Mouse (Mus musculus): ENCODE measurements around the gene Ntrk3. TPM values are rescaled to one million over a fixed set of nuclear protein-coding genes. Genes with fewer than 3 reads are reported as not detected.

The Ntrk3 gene
- polyA plus RNA-seq, 1 experiment from 2014 or later = 12.3 TPM

- H3K36me3 ChIP-seq (ENCODE audit: control insufficient read depth, insufficient read depth, low read length) = no peaks in the 10 kb centered on the region
- no peak overlapping the region for H3K4me2 ChIP-seq (ENCODE audit: low read depth)
- no peak for ATAC-seq (ENCODE audit: insufficient read depth, low FRiP score, low TSS enrichment)
- H3K9me3 ChIP-seq (ENCODE audit: control insufficient read depth, low read length) = no peaks in the 10 kb centered on the region
- H3K27me3 ChIP-seq (ENCODE audit: control insufficient read depth, insufficient read depth, low read length) = no peaks in the 10 kb centered on the region
- H3K4me3 ChIP-seq (ENCODE audit: low read depth, low read length) = no peak overlapping the region
- WGBS = 72% methylated on average over 6 of the region's 6 CpGs
- no peak for DNase-seq (ENCODE audit: low spot score)
- H3K9ac ChIP-seq (ENCODE audit: low read length) = no peak overlapping the region
- H3K27ac ChIP-seq (ENCODE audit: low read depth, low read length) = no peak overlapping the region
- no peaks in the 10 kb centered on the region for H3K4me1 ChIP-seq (ENCODE audit: control insufficient read depth, insufficient read depth, low read length)
These were observed 35.1 kb downstream of the Ntrk3 start for GRCm38 (mm10) chr7:78702676-78703075.

- Histone ChIP-seq H3K9me3 (ENCODE audit: control insufficient read depth, low read length) (no peaks in the 10 kb centered on the region), H3K9ac (ENCODE audit: low read length) (no peak overlapping the region), H3K27me3 (ENCODE audit: control insufficient read depth, insufficient read depth, low read length) (no peaks in the 10 kb centered on the region), H3K4me3 (ENCODE audit: low read depth, low read length) (no peak overlapping the region), H3K4me2 (ENCODE audit: low read depth) (no peak overlapping the region), H3K36me3 (ENCODE audit: control insufficient read depth, insufficient read depth, low read length) (no peaks in the 10 kb centered on the region), H3K27ac (ENCODE audit: low read depth, low read length) (no peak overlapping the region), H3K4me1 (ENCODE audit: control insufficient read depth, insufficient read depth, low read length) (no peaks in the 10 kb centered on the region)
- no peak for DNase-seq (ENCODE audit: low spot score)
- WGBS = 87% methylated on average over 3 of the region's 3 CpGs
- ATAC-seq (ENCODE audit: insufficient read depth, low FRiP score, low TSS enrichment) = no peak
These were observed 42.6 kb downstream of the Ntrk3 start for GRCm38 (mm10) chr7:78695200-78695599.

GRCm38 (mm10) chr7:78693148-78693547 lies 44.7 kb downstream of the Ntrk3 start:
- no peaks in the 10 kb centered on the region for H3K9me3 ChIP-seq (ENCODE audit: control insufficient read depth, low read length)
- no peaks in the 10 kb centered on the region for H3K27me3 ChIP-seq (ENCODE audit: control insufficient read depth, insufficient read depth, low read length)
- H3K9ac ChIP-seq (ENCODE audit: low read length) = no peak overlapping the region
- no peak overlapping the region for H3K4me2 ChIP-seq (ENCODE audit: low read depth)
- no peak overlapping the region for H3K4me3 ChIP-seq (ENCODE audit: low read depth, low read length)
- no peaks in the 10 kb centered on the region for H3K4me1 ChIP-seq (ENCODE audit: control insufficient read depth, insufficient read depth, low read length)
- no peak for ATAC-seq (ENCODE audit: insufficient read depth, low FRiP score, low TSS enrichment)
- H3K27ac ChIP-seq (ENCODE audit: low read depth, low read length) = no peak overlapping the region
- WGBS = 61% methylated on average over 1 of the region's 1 CpGs
- no peaks in the 10 kb centered on the region for H3K36me3 ChIP-seq (ENCODE audit: control insufficient read depth, insufficient read depth, low read length)
- DNase-seq (ENCODE audit: low spot score) = no peak

- Histone ChIP-seq H3K4me1 (ENCODE audit: control insufficient read depth, insufficient read depth, low read length) (no peaks in the 10 kb centered on the region), H3K27ac (ENCODE audit: low read depth, low read length) (no peak overlapping the region), H3K27me3 (ENCODE audit: control insufficient read depth, insufficient read depth, low read length) (no peaks in the 10 kb centered on the region), H3K9me3 (ENCODE audit: control insufficient read depth, low read length) (no peaks in the 10 kb centered on the region), H3K4me3 (ENCODE audit: low read depth, low read length) (no peak overlapping the region), H3K9ac (ENCODE audit: low read length) (no peak overlapping the region), H3K36me3 (ENCODE audit: control insufficient read depth, insufficient read depth, low read length) (no peaks in the 10 kb centered on the region), H3K4me2 (ENCODE audit: low read depth) (no peak overlapping the region)
- no peak for ATAC-seq (ENCODE audit: insufficient read depth, low FRiP score, low TSS enrichment)
- whole genome bisulfite sequencing = 42% methylated on average over 3 of the region's 3 CpGs
- DNase-seq (ENCODE audit: low spot score) = no peak
These were observed 46.9 kb downstream of the Ntrk3 start for GRCm38 (mm10) chr7:78690956-78691355.

- Histone ChIP-seq H3K36me3 (ENCODE audit: control insufficient read depth, insufficient read depth, low read length) (no peaks in the 10 kb centered on the region), H3K9me3 (ENCODE audit: control insufficient read depth, low read length) (no peaks in the 10 kb centered on the region), H3K27me3 (ENCODE audit: control insufficient read depth, insufficient read depth, low read length) (no peaks in the 10 kb centered on the region), H3K9ac (ENCODE audit: low read length) (no peak overlapping the region), H3K4me3 (ENCODE audit: low read depth, low read length) (no peak overlapping the region), H3K4me2 (ENCODE audit: low read depth) (no peak overlapping the region), H3K27ac (ENCODE audit: low read depth, low read length) (no peak overlapping the region), H3K4me1 (ENCODE audit: control insufficient read depth, insufficient read depth, low read length) (no peaks in the 10 kb centered on the region)
- ATAC-seq (ENCODE audit: insufficient read depth, low FRiP score, low TSS enrichment) = no peak
- no peak for DNase-seq (ENCODE audit: low spot score)
- 77% methylated on average over 6 of the region's 6 CpGs for WGBS
These were observed 52.9 kb downstream of the Ntrk3 start for GRCm38 (mm10) chr7:78684943-78685342.

GRCm38 (mm10) chr7:78680871-78681270 lies 56.9 kb downstream of the Ntrk3 start:
- H3K9ac ChIP-seq (ENCODE audit: low read length) = no peak overlapping the region
- WGBS = 85% methylated on average over 2 of the region's 2 CpGs
- H3K27me3 ChIP-seq (ENCODE audit: control insufficient read depth, insufficient read depth, low read length) = no peaks in the 10 kb centered on the region
- H3K36me3 ChIP-seq (ENCODE audit: control insufficient read depth, insufficient read depth, low read length) = no peaks in the 10 kb centered on the region
- H3K9me3 ChIP-seq (ENCODE audit: control insufficient read depth, low read length) = no peaks in the 10 kb centered on the region
- no peak overlapping the region for H3K4me3 ChIP-seq (ENCODE audit: low read depth, low read length)
- no peak overlapping the region for H3K27ac ChIP-seq (ENCODE audit: low read depth, low read length)
- H3K4me2 ChIP-seq (ENCODE audit: low read depth) = no peak overlapping the region
- DNase-seq (ENCODE audit: low spot score) (no peak), ATAC-seq (ENCODE audit: insufficient read depth, low FRiP score, low TSS enrichment) (no peak)
- H3K4me1 ChIP-seq (ENCODE audit: control insufficient read depth, insufficient read depth, low read length) = no peaks in the 10 kb centered on the region

GRCm38 (mm10) chr7:78669407-78669806 lies 68.4 kb downstream of the Ntrk3 start:
- H3K9me3 ChIP-seq (ENCODE audit: control insufficient read depth, low read length) = no peaks in the 10 kb centered on the region
- no peaks in the 10 kb centered on the region for H3K4me1 ChIP-seq (ENCODE audit: control insufficient read depth, insufficient read depth, low read length)
- no peaks in the 10 kb centered on the region for H3K27me3 ChIP-seq (ENCODE audit: control insufficient read depth, insufficient read depth, low read length)
- ATAC-seq (ENCODE audit: insufficient read depth, low FRiP score, low TSS enrichment) (no peak), DNase-seq (ENCODE audit: low spot score) (no peak)
- no peak overlapping the region for H3K9ac ChIP-seq (ENCODE audit: low read length)
- no peak overlapping the region for H3K27ac ChIP-seq (ENCODE audit: low read depth, low read length)
- WGBS = 89% methylated on average over 16 of the region's 16 CpGs
- H3K4me2 ChIP-seq (ENCODE audit: low read depth) = no peak overlapping the region
- no peak overlapping the region for H3K4me3 ChIP-seq (ENCODE audit: low read depth, low read length)
- no peaks in the 10 kb centered on the region for H3K36me3 ChIP-seq (ENCODE audit: control insufficient read depth, insufficient read depth, low read length)

- Histone ChIP-seq H3K36me3 (ENCODE audit: control insufficient read depth, insufficient read depth, low read length) (no peaks in the 10 kb centered on the region), H3K27me3 (ENCODE audit: control insufficient read depth, insufficient read depth, low read length) (no peaks in the 10 kb centered on the region), H3K27ac (ENCODE audit: low read depth, low read length) (no peak overlapping the region), H3K9ac (ENCODE audit: low read length) (no peak overlapping the region), H3K4me2 (ENCODE audit: low read depth) (no peak overlapping the region), H3K4me3 (ENCODE audit: low read depth, low read length) (no peak overlapping the region), H3K4me1 (ENCODE audit: control insufficient read depth, insufficient read depth, low read length) (no peaks in the 10 kb centered on the region), H3K9me3 (ENCODE audit: control insufficient read depth, low read length) (no peaks in the 10 kb centered on the region)
- 92% methylated on average over 6 of the region's 6 CpGs for WGBS
- ATAC-seq (ENCODE audit: insufficient read depth, low FRiP score, low TSS enrichment) = no peak
- DNase-seq (ENCODE audit: low spot score) = no peak
These were observed 68.9 kb downstream of the Ntrk3 start for GRCm38 (mm10) chr7:78668916-78669315.

- WGBS = 89% methylated on average over 6 of the region's 6 CpGs
- ATAC-seq (ENCODE audit: insufficient read depth, low FRiP score, low TSS enrichment) = no peak
These were observed 69.7 kb downstream of the Ntrk3 start for GRCm38 (mm10) chr7:78668003-78668635.

More at GRCm38 (mm10) chr7:78668003-78668635, 69.7 kb downstream of the Ntrk3 start:
- no peaks in the 10 kb centered on the region for H3K27me3 ChIP-seq (ENCODE audit: control insufficient read depth, insufficient read depth, low read length)
- H3K9ac ChIP-seq (ENCODE audit: low read length) = no peak overlapping the region
- H3K9me3 ChIP-seq (ENCODE audit: control insufficient read depth, low read length) = no peaks in the 10 kb centered on the region
- DNase-seq (ENCODE audit: low spot score) = no peak
- H3K4me2 ChIP-seq (ENCODE audit: low read depth) = no peak overlapping the region
- H3K4me1 ChIP-seq (ENCODE audit: control insufficient read depth, insufficient read depth, low read length) = no peaks in the 10 kb centered on the region
- no peak overlapping the region for H3K27ac ChIP-seq (ENCODE audit: low read depth, low read length)
- H3K4me3 ChIP-seq (ENCODE audit: low read depth, low read length) = no peak overlapping the region
- no peaks in the 10 kb centered on the region for H3K36me3 ChIP-seq (ENCODE audit: control insufficient read depth, insufficient read depth, low read length)

Data from neural tube, embryonic 11.5 days (tissue).